Comparison of ENCODE assay signal across 8 mouse cellular contexts in the genomic region with DNA sequence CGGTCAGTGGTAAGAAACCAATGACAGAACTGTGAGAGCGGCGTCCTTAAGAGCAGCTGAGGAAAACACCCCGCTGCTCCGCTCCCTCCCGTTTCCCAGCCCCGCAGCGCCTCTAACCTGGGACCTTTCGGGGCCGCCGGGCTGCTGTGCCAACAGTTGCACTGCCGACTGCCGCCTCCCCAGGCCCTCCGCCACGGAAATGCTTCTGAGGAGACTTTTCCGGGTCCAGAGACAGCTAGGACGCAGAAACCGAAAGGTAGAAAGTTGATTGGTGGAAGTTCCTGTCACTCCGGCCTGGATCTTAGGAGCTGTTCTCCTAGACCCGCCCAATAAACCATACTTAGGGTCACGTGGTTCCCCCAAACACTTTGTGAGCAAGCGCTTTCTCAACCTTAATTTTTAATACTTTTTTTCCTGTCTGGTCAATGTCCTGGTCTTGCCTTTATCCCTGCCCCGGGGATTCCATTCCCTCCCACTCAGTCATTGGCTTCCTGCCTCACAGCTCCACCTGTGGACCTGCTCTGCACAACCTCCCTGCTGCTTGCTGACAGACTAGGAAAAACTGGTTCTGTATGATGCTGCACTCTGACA. TPM values are rescaled to one million over a fixed set of nuclear protein-coding genes. Genes with fewer than 3 reads are reported as not detected.
DNase-seq lines count a peak whose midpoint lies in the region; ATAC-seq and TF ChIP-seq lines count a peak whose summit lies in the region.
"Not testable (repeated sequence)": the region's sequence is repeated elsewhere in the genome, so short reads cannot be mapped to it uniquely, and the experiment has no call there.

Gene Zfp994, minus strand, starts transcription at position 195 of the 591 bp plus-strand sequence.

- not testable (repeated sequence) for H3K4me1 ChIP-seq in MEL (ENCODE audit: control insufficient read depth in 1 of 2, insufficient read depth in 2 of 2, low read length in 2 of 2); cerebellum, adult 2 months (ENCODE audit: control insufficient read depth, insufficient read depth, low read length); forebrain, postnatal 0 days (ENCODE audit: insufficient read depth); lung, embryonic 15.5 days

- ATAC-seq in forebrain, postnatal 0 days, result peak; percentile 100
- ATAC-seq in lung, embryonic 15.5 days (ENCODE audit: borderline replicate concordance, extremely low read depth, low FRiP score, low TSS enrichment), result peak; percentile 99

- peak; percentile 97 for DNase-seq in MEL (ENCODE audit: low read depth, low spot score)
- peak; percentile 91 to 96 for DNase-seq in cerebellum, adult 2 months
- DNase-seq in forebrain, postnatal 0 days, result peak; percentile 97
- peak; percentile 94 for DNase-seq in heart, postnatal 4 days
- peak; percentile 94 to 97 for DNase-seq in layer of hippocampus, adult 8-10 months (ENCODE audit: low spot score in 2 of 2)
- peak; percentile 91 for DNase-seq in ovary, adult 18-20 months (ENCODE audit: low spot score)
- DNase-seq in thymus, postnatal 0 days (ENCODE audit: low spot score), result peak; percentile 95

- under 1% methylated on average over 23 of the region's 23 CpGs for WGBS in cerebellum, adult 2 months
- WGBS in forebrain, postnatal 0 days, result 1% methylated on average over 23 of the region's 23 CpGs
- under 1% methylated on average over 23 of the region's 23 CpGs for WGBS in lung, embryonic 15.5 days

- TF ChIP-seq EP300 in MEL (IDR thresholded peaks at IDR 0.05; ENCODE audit: low read depth in 1 of 2, low read length in 2 of 2), result not testable (repeated sequence)

- peak; percentile 51 to 60; a peak in 3 of 4 replicates for TF ChIP-seq POLR2A in MEL (IDR thresholded peaks at IDR 0.05; ENCODE audit: control insufficient read depth in 1 of 2, insufficient read depth in 1 of 2, low read depth in 1 of 2, low read length in 2 of 2, poor library complexity in 1 of 2)
- TF ChIP-seq POLR2A in cerebellum, adult 2 months (IDR thresholded peaks at IDR 0.05; ENCODE audit: borderline replicate concordance, insufficient read depth, low read length), result peak; percentile 47; the same call in 1 of the 2 replicates

- H3K27ac ChIP-seq in MEL (ENCODE audit: control insufficient read depth, low read depth, low read length), result peak within 1 kb of the TSS; percentile 73
- peak within 1 kb of the TSS; percentile 71 for H3K27ac ChIP-seq in cerebellum, adult 2 months (ENCODE audit: insufficient read depth, low read length)
- peak within 1 kb of the TSS; percentile 76 for H3K27ac ChIP-seq in forebrain, postnatal 0 days (ENCODE audit: low read depth, low read length)
- H3K27ac ChIP-seq in lung, embryonic 15.5 days, result peak within 1 kb of the TSS; percentile 69

- not testable (repeated sequence) for H3K9me3 ChIP-seq in MEL (replicated peaks; ENCODE audit: insufficient read depth, low read length); forebrain, postnatal 0 days (ENCODE audit: low read length); lung, embryonic 15.5 days

- not testable (repeated sequence) for H3K79me2 ChIP-seq in MEL (ENCODE audit: control insufficient read depth, insufficient read depth, low read length, poor library complexity)

- H3K9ac ChIP-seq in MEL (ENCODE audit: control insufficient read depth, low read depth, low read length, poor library complexity, severe bottlenecking), result peak within 1 kb of the TSS; percentile 95
- peak within 1 kb of the TSS; percentile 63 for H3K9ac ChIP-seq in forebrain, postnatal 0 days
- peak within 1 kb of the TSS; percentile 74 for H3K9ac ChIP-seq in lung, embryonic 15.5 days

- H3K4me2 ChIP-seq in forebrain, postnatal 0 days (ENCODE audit: low read depth), result peak within 1 kb of the TSS; percentile 59
- peak within 1 kb of the TSS; percentile 63 for H3K4me2 ChIP-seq in lung, embryonic 15.5 days

- not testable (repeated sequence) for H3K36me3 ChIP-seq in MEL (ENCODE audit: control insufficient read depth in 1 of 2, insufficient read depth in 2 of 2, low read length in 2 of 2); forebrain, postnatal 0 days (ENCODE audit: insufficient read depth); lung, embryonic 15.5 days

- not testable (repeated sequence) for H3K27me3 ChIP-seq in MEL (ENCODE audit: control insufficient read depth in 1 of 2, insufficient read depth in 2 of 2, low read length in 2 of 2); cerebellum, adult 2 months (ENCODE audit: control insufficient read depth, insufficient read depth, low read length); forebrain, postnatal 0 days (ENCODE audit: insufficient read depth, low read length); lung, embryonic 15.5 days

- not testable (repeated sequence) for TF ChIP-seq CTCF in MEL (IDR thresholded peaks at IDR 0.05 in 2 of 3, conservative IDR thresholded peaks at IDR 0.05 in 1 of 3; ENCODE audit: control insufficient read depth in 1 of 3, insufficient read depth in 1 of 3, low read depth in 2 of 3, low read length in 3 of 3, poor library complexity in 1 of 3, severe bottlenecking in 1 of 3); cerebellum, adult 2 months (IDR thresholded peaks at IDR 0.05; ENCODE audit: borderline replicate concordance, insufficient read depth, low read depth, low read length)
- TF ChIP-seq CTCF in forebrain, postnatal 0 days (IDR thresholded peaks at IDR 0.05; ENCODE audit: low read depth), result peak; percentile 41

- H3K4me3 ChIP-seq in MEL (ENCODE audit: control insufficient read depth in 1 of 2, insufficient read depth in 1 of 2, low read depth in 2 of 2, low read length in 2 of 2), result peak within 1 kb of the TSS; percentile 74 to 97
- H3K4me3 ChIP-seq in cerebellum, adult 2 months (replicated peaks; ENCODE audit: insufficient read depth, low read depth, low read length), result peak within 1 kb of the TSS; percentile 84
- H3K4me3 ChIP-seq in forebrain, postnatal 0 days (ENCODE audit: low read depth, low read length), result peak within 1 kb of the TSS; percentile 49
- peak within 1 kb of the TSS; percentile 64 for H3K4me3 ChIP-seq in lung, embryonic 15.5 days

- TF ChIP-seq RAD21 in MEL (IDR thresholded peaks at IDR 0.05; ENCODE audit: low read depth, low read length), result not testable (repeated sequence)

TF ChIP-seq in MEL, 35 proteins besides CTCF, POLR2A, EP300 and RAD21:
- TF ChIP-seq USF1 (IDR thresholded peaks at IDR 0.05; ENCODE audit: low read depth, low read length) (peak; percentile 58; the same call in 1 of the 2 replicates), TCF12 (IDR thresholded peaks at IDR 0.05; ENCODE audit: low read depth, low read length) (peak; percentile 37; the same call in 1 of the 2 replicates), ELF1 (IDR thresholded peaks at IDR 0.05; ENCODE audit: low read depth, low read length) (peak; percentile 85), HCFC1 (IDR thresholded peaks at IDR 0.05; ENCODE audit: low read depth, low read length) (peak; percentile 60), USF2 (IDR thresholded peaks at IDR 0.05; ENCODE audit: borderline replicate concordance in 1 of 2, insufficient read depth in 1 of 2, low read depth in 1 of 2, low read length in 2 of 2) (0 out of 4 replicates have a peak, but pooled peaks of 1 of the 2 experiments have one; percentile 28), SIN3A (IDR thresholded peaks at IDR 0.05; ENCODE audit: low read length) (peak; percentile 58), NELFE (IDR thresholded peaks at IDR 0.05; ENCODE audit: low read depth, low read length) (peak; percentile 61), TBP (IDR thresholded peaks at IDR 0.05; ENCODE audit: low read depth, low read length) (0 out of 2 replicates have a peak, but pooled peaks have one; percentile 29)

RNA-seq across cellular contexts. Expression of gene Zfp994, which starts in this region (rescaled TPM):
- 1.9 and 2.1 TPM in 2 replicates for total RNA-seq in MEL (2012; rRNA removed)
- under 1 TPM in 1 of 2 experiments, not detected in 1; 0.99 TPM for polyA plus RNA-seq in MEL (2012; ENCODE audit: insufficient read depth in 1 of 2, insufficient read length in 2 of 2, low read depth in 1 of 2, low replicate concordance in 2 of 2, missing spikeins in 1 of 2)
- polyA plus RNA-seq in cerebellum, adult 2 months (2012; rRNA removed), result 2.1 and 2.3 TPM in 2 replicates
- total RNA-seq in forebrain, postnatal 0 days (2014; rRNA removed), result 5.1 and 5.7 TPM in 2 replicates
- 1.8 and 2.3 TPM in 2 replicates for polyA plus RNA-seq in forebrain, postnatal 0 days (2015; fragmentation: Nextera tagmentation; extraction: Ambion mirVana)
- 1 to 10 TPM; 2.6 to 2.8 TPM for total RNA-seq in heart, postnatal 4 days (2021)
- 1 to 10 TPM; 5.3 to 6.2 (median 5.7) TPM for total RNA-seq in layer of hippocampus, adult 8-10 months (2022)
- 2.6 and 3.2 TPM in 2 replicates for polyA plus RNA-seq in lung, embryonic 15.5 days (2015; fragmentation: Nextera tagmentation; extraction: Ambion mirVana)
- polyA plus RNA-seq in thymus, postnatal 0 days (2015; fragmentation: Nextera tagmentation; extraction: Ambion mirVana), result 4.0 and 4.3 TPM in 2 replicates

Comparison
In these comparisons a context has a peak if more than half of its experiments do, and no peak if none do; other contexts are left out.
1. Peak in every context shown above with its lines: DNase-seq, ATAC-seq, H3K4me3 ChIP-seq and H3K27ac ChIP-seq.